Mouse (Mus musculus) heart, adult 9 months (tissue): ENCODE data around the gene Nkx2-5.

Experiments
- DNase-seq, 2 experiments: peaks; one replicate each; pipeline ENCODE4 v3.0.0; 2022; ENCODE audit warnings: low spot score in 2 of 2

Gene Nkx2-5

GRCm38 (mm10) chr17:26789460-26790268, 55.1 kb downstream of the Nkx2-5 start:
- DNase-seq: no peak

- DNase-seq: no peak
Measured at GRCm38 (mm10) chr17:26788986-26789385, 55.8 kb downstream of the Nkx2-5 start.
